ENCODE assay signal across 9 mouse cellular contexts in the genomic region with DNA sequence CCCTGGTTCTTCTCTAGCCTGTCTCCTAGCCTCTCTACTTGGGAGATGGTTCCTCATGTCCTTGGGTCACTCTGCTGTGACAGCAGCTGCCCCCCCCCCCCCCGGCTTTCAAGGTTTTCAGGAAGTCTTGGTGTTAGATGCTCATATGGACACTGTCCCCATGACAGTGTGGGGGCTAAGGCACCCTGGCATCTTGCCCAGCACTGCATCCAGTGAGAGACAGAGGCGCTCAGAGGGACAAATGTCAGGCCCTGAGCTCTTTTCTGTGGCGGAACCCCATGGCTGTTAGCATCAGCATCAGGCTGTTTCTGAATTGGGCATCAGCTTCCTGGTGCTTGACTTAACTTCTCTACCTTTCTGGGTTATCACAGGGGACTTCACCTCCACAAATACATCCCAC. TPM values are rescaled to one million over a fixed set of nuclear protein-coding genes. Genes with fewer than 3 reads are reported as not detected.
A peak's percentile ranks its signal among the peaks of the same experiment; 100 is the strongest.
DNase-seq lines count a peak whose midpoint lies in the region; ATAC-seq and TF ChIP-seq lines count a peak whose summit lies in the region.
"Had no signal": no experiment of that assay in that cellular context is flagged by ENCODE, and none has a peak within 500 bp of the region (broad histone marks: within the 10 kb centered on the region; RNA-seq: fewer than 3 reads in every experiment).

No protein-coding gene starts in this region.

- no peaks in the 10 kb centered on the region for H3K9me3 ChIP-seq in hindbrain, embryonic 13.5 days
- H3K9me3 ChIP-seq in hindbrain, embryonic 16.5 days (ENCODE audit: control insufficient read depth, low read length) = no peaks in the 10 kb centered on the region
- H3K9me3 ChIP-seq in liver, postnatal 0 days (ENCODE audit: low read length) = no peaks in the 10 kb centered on the region
- H3K9me3 ChIP-seq in liver, embryonic 11.5 days (ENCODE audit: control insufficient read depth, low read length) = no peaks in the 10 kb centered on the region
- H3K9me3 ChIP-seq in stomach, embryonic 16.5 days (replicated peaks; ENCODE audit: control insufficient read depth, low read length) = no peaks in the 10 kb centered on the region
- H3K9me3 ChIP-seq in stomach, postnatal 0 days (ENCODE audit: control insufficient read depth, low read length) = no peaks in the 10 kb centered on the region
- H3K9me3 ChIP-seq: heart, embryonic 15.5 days; limb, embryonic 15.5 days had no signal

- no peak overlapping the region for H3K27ac ChIP-seq in hindbrain, embryonic 13.5 days
- no peak overlapping the region for H3K27ac ChIP-seq in hindbrain, embryonic 16.5 days (ENCODE audit: low read depth, low read length)
- H3K27ac ChIP-seq in liver, postnatal 0 days (ENCODE audit: low read depth) = no peak overlapping the region
- H3K27ac ChIP-seq in liver, embryonic 11.5 days (ENCODE audit: low read depth, low read length) = no peak overlapping the region
- H3K27ac ChIP-seq in stomach, embryonic 16.5 days (ENCODE audit: low read length) = no peak overlapping the region
- no peak overlapping the region for H3K27ac ChIP-seq in stomach, postnatal 0 days (replicated peaks)
- H3K27ac ChIP-seq: heart, embryonic 15.5 days; limb, embryonic 15.5 days had no signal

- peaks cover 83% of the 10 kb centered on the region for H3K36me3 ChIP-seq in hindbrain, embryonic 13.5 days
- H3K36me3 ChIP-seq in hindbrain, embryonic 16.5 days (ENCODE audit: control insufficient read depth, insufficient read depth, low read length) = peaks cover 27% of the 10 kb centered on the region
- no peaks in the 10 kb centered on the region for H3K36me3 ChIP-seq in liver, postnatal 0 days (replicated peaks; ENCODE audit: insufficient read depth, low read length)
- no peaks in the 10 kb centered on the region for H3K36me3 ChIP-seq in liver, embryonic 11.5 days (ENCODE audit: control insufficient read depth, insufficient read depth, low read length)
- no peaks in the 10 kb centered on the region for H3K36me3 ChIP-seq in stomach, embryonic 16.5 days (ENCODE audit: control insufficient read depth, insufficient read depth, low read length)
- no peaks in the 10 kb centered on the region for H3K36me3 ChIP-seq in stomach, postnatal 0 days (ENCODE audit: control insufficient read depth, insufficient read depth, low read length)
- H3K36me3 ChIP-seq in myocyte (ENCODE audit: control insufficient read depth, insufficient read depth) = no peaks in the 10 kb centered on the region
- H3K36me3 ChIP-seq: heart, embryonic 15.5 days; limb, embryonic 15.5 days had no signal

- no peaks in the 10 kb centered on the region for H3K4me1 ChIP-seq in hindbrain, embryonic 13.5 days (replicated peaks)
- no peaks in the 10 kb centered on the region for H3K4me1 ChIP-seq in hindbrain, embryonic 16.5 days (ENCODE audit: control insufficient read depth, insufficient read depth, low read depth, low read length)
- H3K4me1 ChIP-seq in liver, postnatal 0 days (ENCODE audit: insufficient read depth) = no peaks in the 10 kb centered on the region
- no peaks in the 10 kb centered on the region for H3K4me1 ChIP-seq in liver, embryonic 11.5 days (replicated peaks; ENCODE audit: control insufficient read depth, insufficient read depth, low read length)
- H3K4me1 ChIP-seq in stomach, embryonic 16.5 days (ENCODE audit: control insufficient read depth, insufficient read depth, low read length) = no peaks in the 10 kb centered on the region; the same call in 1 of the 2 replicates
- no peaks in the 10 kb centered on the region for H3K4me1 ChIP-seq in stomach, postnatal 0 days (replicated peaks; ENCODE audit: control insufficient read depth, insufficient read depth)

- no peaks in the 10 kb centered on the region for H3K27me3 ChIP-seq in hindbrain, embryonic 13.5 days
- no peaks in the 10 kb centered on the region for H3K27me3 ChIP-seq in hindbrain, embryonic 16.5 days (replicated peaks; ENCODE audit: control insufficient read depth, insufficient read depth, low read length)
- H3K27me3 ChIP-seq in liver, postnatal 0 days (ENCODE audit: insufficient read depth, low read length) = no peaks in the 10 kb centered on the region
- H3K27me3 ChIP-seq in liver, embryonic 11.5 days (replicated peaks; ENCODE audit: control insufficient read depth, insufficient read depth, low read length) = no peaks in the 10 kb centered on the region
- no peaks in the 10 kb centered on the region for H3K27me3 ChIP-seq in stomach, embryonic 16.5 days (ENCODE audit: control insufficient read depth, insufficient read depth, low read length)
- no peaks in the 10 kb centered on the region for H3K27me3 ChIP-seq in stomach, postnatal 0 days (ENCODE audit: control insufficient read depth, insufficient read depth, low read length)
- H3K27me3 ChIP-seq in myocyte (ENCODE audit: control insufficient read depth, insufficient read depth, insufficient read length) = no peaks in the 10 kb centered on the region
- H3K27me3 ChIP-seq: heart, embryonic 15.5 days; limb, embryonic 15.5 days had no signal

- TF ChIP-seq CTCF in liver, postnatal 0 days (IDR thresholded peaks at IDR 0.05; ENCODE audit: low read depth) = no peak
- TF ChIP-seq CTCF in stomach, postnatal 0 days (IDR thresholded peaks at IDR 0.05; ENCODE audit: low read depth) = no peak

- TF ChIP-seq EP300 in liver, postnatal 0 days (IDR thresholded peaks at IDR 0.05; ENCODE audit: low read depth) = no peak
- no peak for TF ChIP-seq EP300 in stomach, postnatal 0 days (optimal IDR thresholded peaks at IDR 0.05)

- H3K4me2 ChIP-seq in hindbrain, embryonic 13.5 days = no peak overlapping the region
- no peak overlapping the region for H3K4me2 ChIP-seq in hindbrain, embryonic 16.5 days (ENCODE audit: low read length)
- no peak overlapping the region for H3K4me2 ChIP-seq in liver, postnatal 0 days (ENCODE audit: low read depth, low read length)
- no peak overlapping the region for H3K4me2 ChIP-seq in liver, embryonic 11.5 days
- H3K4me2 ChIP-seq in stomach, embryonic 16.5 days (ENCODE audit: low read depth, low read length) = peak overlapping the region; percentile 25; the same call in 1 of the 2 replicates
- H3K4me2 ChIP-seq in stomach, postnatal 0 days (replicated peaks; ENCODE audit: low read depth) = no peak overlapping the region
- peak overlapping the region; percentile 46 for H3K4me2 ChIP-seq in myocyte (ENCODE audit: low read depth)
- H3K4me2 ChIP-seq: heart, embryonic 15.5 days; limb, embryonic 15.5 days had no signal

- WGBS in hindbrain, embryonic 13.5 days = 63% methylated on average over 3 of the region's 3 CpGs
- WGBS in hindbrain, embryonic 16.5 days = 56% methylated on average over 3 of the region's 3 CpGs
- 50% methylated on average over 3 of the region's 3 CpGs for WGBS in liver, postnatal 0 days (ENCODE audit: insufficient replicate concordance)
- WGBS in liver, embryonic 11.5 days = 70% methylated on average over 3 of the region's 3 CpGs
- 64% methylated on average over 3 of the region's 3 CpGs for WGBS in stomach, embryonic 16.5 days
- whole genome bisulfite sequencing in stomach, postnatal 0 days = 63% methylated on average over 3 of the region's 3 CpGs

- no peak for ATAC-seq in hindbrain, embryonic 13.5 days (ENCODE audit: low FRiP score)
- ATAC-seq in hindbrain, embryonic 16.5 days = no peak
- ATAC-seq in liver, postnatal 0 days = 0 out of 2 replicates have a peak, but pooled peaks have one; percentile 27
- no peak for ATAC-seq in liver, embryonic 11.5 days (replicated peaks; ENCODE audit: low FRiP score)
- no peak for ATAC-seq in stomach, embryonic 16.5 days (ENCODE audit: insufficient read depth, low FRiP score)
- ATAC-seq in stomach, postnatal 0 days (ENCODE audit: low FRiP score, low TSS enrichment) = no peak

- no peak overlapping the region for H3ac ChIP-seq in myocyte (ENCODE audit: control insufficient read depth, insufficient read length)

- H3K9ac ChIP-seq in hindbrain, embryonic 13.5 days = 0 out of 2 replicates have a peak overlapping the region, but pooled peaks have one; percentile 31
- H3K9ac ChIP-seq in hindbrain, embryonic 16.5 days (ENCODE audit: low read depth, low read length) = no peak overlapping the region
- no peak overlapping the region for H3K9ac ChIP-seq in liver, postnatal 0 days (replicated peaks)
- no peak overlapping the region for H3K9ac ChIP-seq in liver, embryonic 11.5 days (ENCODE audit: low read depth, low read length)
- peak overlapping the region; percentile 57; the same call in 1 of the 2 replicates for H3K9ac ChIP-seq in stomach, embryonic 16.5 days (ENCODE audit: low read length)
- H3K9ac ChIP-seq in stomach, postnatal 0 days (ENCODE audit: low read length) = no peak overlapping the region
- H3K9ac ChIP-seq: heart, embryonic 15.5 days; limb, embryonic 15.5 days had no signal

- no peak for TF ChIP-seq POLR2A in myocyte (IDR thresholded peaks at IDR 0.05; ENCODE audit: insufficient read length, low read depth)

- no peaks in the 10 kb centered on the region for H3K79me2 ChIP-seq in myocyte (ENCODE audit: control insufficient read depth, insufficient read depth)

- peak; percentile 25 for DNase-seq in liver, postnatal 0 days
- no peak for DNase-seq in liver, embryonic 11.5 days (ENCODE audit: low spot score)
- no peak for DNase-seq in stomach, postnatal 0 days (ENCODE audit: low spot score)

- no peak overlapping the region for H3K4me3 ChIP-seq in hindbrain, embryonic 13.5 days
- H3K4me3 ChIP-seq in hindbrain, embryonic 16.5 days (ENCODE audit: low read length) = no peak overlapping the region
- H3K4me3 ChIP-seq in liver, postnatal 0 days (ENCODE audit: low read depth, low read length) = no peak overlapping the region
- H3K4me3 ChIP-seq in liver, embryonic 11.5 days (ENCODE audit: low read depth, low read length) = no peak overlapping the region
- H3K4me3 ChIP-seq in stomach, embryonic 16.5 days (replicated peaks; ENCODE audit: low read length) = no peak overlapping the region
- no peak overlapping the region for H3K4me3 ChIP-seq in stomach, postnatal 0 days (ENCODE audit: low read depth, low read length)
- H3K4me3 ChIP-seq in myocyte = no peak overlapping the region
- H3K4me3 ChIP-seq: heart, embryonic 15.5 days; limb, embryonic 15.5 days had no signal

RNA-seq across cellular contexts. Expression of a gene that starts 30.5 kb away (rescaled TPM):
- 24.4 and 27.1 TPM in 2 replicates for polyA plus RNA-seq in hindbrain, embryonic 13.5 days (2015; fragmentation: Nextera tagmentation; extraction: Ambion mirVana)
- polyA plus RNA-seq in hindbrain, embryonic 16.5 days (2015; fragmentation: Nextera tagmentation; extraction: Ambion mirVana) = 25.9 and 27.3 TPM in 2 replicates
- 35.6 and 42.0 TPM in 2 replicates for polyA plus RNA-seq in liver, postnatal 0 days (2015; fragmentation: Nextera tagmentation; extraction: Ambion mirVana)
- 23.3 and 24.2 TPM in 2 replicates for polyA plus RNA-seq in liver, embryonic 11.5 days (2014; fragmentation: Nextera tagmentation; extraction: Ambion mirVana)
- 27.9 and 29.9 TPM in 2 replicates for polyA plus RNA-seq in stomach, embryonic 16.5 days (2015; fragmentation: Nextera tagmentation; extraction: Ambion mirVana)
- 21.1 and 22.7 TPM in 2 replicates for polyA plus RNA-seq in stomach, postnatal 0 days (2015; fragmentation: Nextera tagmentation; extraction: Ambion mirVana)
- 28.6 TPM for polyA plus RNA-seq in myocyte (2012; fragmentation: generic; extraction: Trizol)

RNA-seq across cellular contexts. Expression of a gene that starts 52.6 kb away (rescaled TPM):
- 112 and 120 TPM in 2 replicates for polyA plus RNA-seq in hindbrain, embryonic 13.5 days (2015; fragmentation: Nextera tagmentation; extraction: Ambion mirVana)
- polyA plus RNA-seq in hindbrain, embryonic 16.5 days (2015; fragmentation: Nextera tagmentation; extraction: Ambion mirVana) = 181 and 198 TPM in 2 replicates
- polyA plus RNA-seq in liver, postnatal 0 days (2015; fragmentation: Nextera tagmentation; extraction: Ambion mirVana) = not detected in 2 replicates
- 0.10 and 0.55 TPM in 2 replicates for polyA plus RNA-seq in liver, embryonic 11.5 days (2014; fragmentation: Nextera tagmentation; extraction: Ambion mirVana)
- polyA plus RNA-seq in stomach, embryonic 16.5 days (2015; fragmentation: Nextera tagmentation; extraction: Ambion mirVana) = 1.2 and 1.3 TPM in 2 replicates
- 0.33 and 0.42 TPM in 2 replicates for polyA plus RNA-seq in stomach, postnatal 0 days (2015; fragmentation: Nextera tagmentation; extraction: Ambion mirVana)
- 0.49 TPM for polyA plus RNA-seq in myocyte (2012; fragmentation: generic; extraction: Trizol)

Comparison
In these comparisons a context has a peak if more than half of its experiments do, and no peak if none do; other contexts are left out.
1. H3K4me2 ChIP-seq: peak in stomach, embryonic 16.5 days (single experiment) and myocyte (single experiment); none in hindbrain, embryonic 13.5 days (single experiment), hindbrain, embryonic 16.5 days (single experiment), liver, postnatal 0 days (single experiment), liver, embryonic 11.5 days (single experiment) and stomach, postnatal 0 days (single experiment).
2. H3K9ac ChIP-seq: peak in hindbrain, embryonic 13.5 days (single experiment) and stomach, embryonic 16.5 days (single experiment); none in hindbrain, embryonic 16.5 days (single experiment), liver, postnatal 0 days (single experiment), liver, embryonic 11.5 days (single experiment) and stomach, postnatal 0 days (single experiment).
3. RNA of a gene that starts 52.6 kb away (polyA plus RNA-seq): 181 to 198 TPM in hindbrain, embryonic 16.5 days and 112 to 120 TPM in hindbrain, embryonic 13.5 days; 1.2 to 1.3 TPM in stomach, embryonic 16.5 days, 0.49 TPM in myocyte (single experiment), 0.33 to 0.42 TPM in stomach, postnatal 0 days, 0.10 to 0.55 TPM in liver, embryonic 11.5 days and not detected in liver, postnatal 0 days; every median in the first group is over 10 times any median in the second.